Mouse (Mus musculus) spleen, postnatal 10 days (tissue): ENCODE measurements around the gene U2af1l4.

Experiments used
- DNase-seq, 2 experiments: peaks; one replicate each; pipeline ENCODE4 v3.0.0; 2021 to 2022; ENCODE audit warnings: low spot score in 2 of 2

Gene U2af1l4

DNA sequence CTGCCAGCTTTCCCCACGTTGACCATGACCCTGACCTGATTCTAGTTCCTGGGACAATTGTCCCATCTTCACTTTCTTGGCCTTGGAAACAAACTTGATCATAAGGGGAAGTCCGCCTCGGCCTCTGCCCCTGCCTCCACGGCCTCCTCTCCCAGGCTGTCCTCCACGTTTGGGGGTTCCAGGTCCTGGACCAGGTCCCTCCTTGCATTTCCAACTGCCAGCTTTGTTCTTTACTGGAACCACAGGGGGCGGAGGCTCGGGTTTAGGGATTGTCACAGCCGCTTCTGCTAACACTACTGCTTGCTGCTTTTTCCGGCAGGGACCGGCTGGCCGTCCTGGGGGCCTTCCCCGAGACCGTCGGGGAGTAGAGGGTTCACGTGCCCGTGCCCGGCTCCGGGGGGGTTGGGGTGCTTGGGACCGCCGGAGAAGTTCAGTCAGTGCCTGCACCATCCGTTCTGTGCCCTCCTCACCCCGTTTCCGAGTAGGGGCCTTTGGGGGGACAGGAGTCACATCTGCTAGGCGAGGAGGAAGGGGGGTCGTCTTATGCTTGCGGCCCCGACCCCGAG lies 23.4 kb downstream of the U2af1l4 start:
- no peak for DNase-seq

- DNase-seq = peak; percentile 71 to 83
These were observed 25.0 kb downstream of the U2af1l4 start for GRCm38 (mm10) chr7:30587842-30588667.

DNA sequence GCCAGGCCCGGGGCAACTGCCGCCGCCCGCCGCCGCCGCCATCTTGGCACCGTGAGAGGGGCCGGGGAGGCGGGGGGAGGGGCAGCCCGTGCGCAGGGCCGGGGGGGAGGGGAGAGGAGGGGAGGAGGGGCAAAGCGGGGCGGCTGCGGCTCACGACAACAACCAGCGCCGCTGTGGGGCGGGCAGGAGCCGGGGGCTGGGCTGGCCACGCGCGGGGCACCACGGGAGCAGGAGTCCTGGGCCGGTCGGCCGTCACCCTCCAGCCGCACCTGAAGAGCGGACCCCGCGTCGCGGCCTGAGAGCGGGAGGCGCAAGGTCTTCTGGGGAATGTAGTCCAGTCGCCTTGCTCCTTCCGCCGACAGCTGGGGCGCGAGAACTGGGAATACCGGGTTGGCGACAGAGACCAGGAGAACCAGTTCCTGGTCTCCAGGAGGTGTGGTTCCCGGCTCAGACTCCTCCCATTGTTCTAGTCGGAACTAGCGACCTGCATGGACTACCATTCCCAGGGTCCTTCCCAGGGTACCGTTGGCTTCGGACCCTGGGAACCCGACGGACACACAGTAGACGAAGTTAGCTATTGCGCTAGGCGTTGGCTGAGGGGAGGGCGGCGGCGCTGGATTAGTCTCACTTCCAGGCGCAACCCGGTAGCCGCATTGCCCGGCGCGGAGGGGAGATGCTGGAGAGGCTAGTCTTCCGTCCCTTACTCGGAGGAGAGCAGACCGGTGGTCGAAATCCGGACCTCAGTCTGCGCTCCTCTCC lies 25.8 kb downstream of the U2af1l4 start, which contains the start of gene Kmt2b:
Kmt2b (minus strand) TSS at position 51 of the 759 bp plus-strand sequence.
- peak; percentile 89 to 95 for DNase-seq

DNA sequence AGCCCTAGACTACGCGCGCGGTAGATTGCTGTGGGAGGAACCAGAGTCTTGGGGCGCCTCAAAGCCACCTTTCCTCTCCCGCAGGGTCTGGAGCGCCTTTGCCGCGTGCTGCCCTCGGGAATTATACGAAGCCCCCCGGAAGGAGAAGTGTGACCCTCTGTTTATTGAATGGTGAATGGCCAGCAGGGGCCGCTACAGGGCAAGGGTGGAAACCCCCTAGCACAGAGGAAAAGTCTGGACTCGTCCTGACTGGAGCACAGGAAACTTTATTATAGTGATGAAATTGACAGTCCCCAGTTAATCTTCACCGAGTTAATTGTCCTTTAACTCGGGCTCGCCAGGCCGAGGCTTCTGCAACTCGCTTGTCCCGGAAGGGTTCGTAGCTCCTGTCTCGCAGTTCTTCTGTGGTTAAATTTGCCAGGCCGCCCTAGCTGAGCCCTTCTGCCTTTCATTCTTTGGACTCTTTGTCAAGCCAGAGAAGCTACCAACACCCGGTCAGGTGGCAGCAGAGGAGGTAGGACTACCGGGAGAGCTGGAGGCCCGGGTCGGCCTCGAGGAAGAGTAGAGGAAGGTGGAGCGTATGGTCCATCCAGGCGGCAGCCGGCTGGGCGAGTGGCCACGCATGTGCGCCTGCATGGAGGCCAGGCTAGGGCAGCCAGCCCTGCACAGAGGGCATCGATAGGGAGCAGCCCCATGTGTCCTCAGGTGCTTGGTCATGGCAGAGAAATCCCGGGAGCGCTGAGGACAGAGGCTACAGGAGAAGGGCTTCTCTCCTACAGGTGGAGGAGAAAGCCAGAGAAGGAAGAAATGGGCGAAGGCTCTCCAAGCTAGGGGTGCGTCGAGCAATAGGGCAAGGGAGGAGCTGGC lies 26.6 kb downstream of the U2af1l4 start:
- DNase-seq = peak; percentile 86 to 91

- no peak for DNase-seq
These were observed 28.0 kb downstream of the U2af1l4 start for GRCm38 (mm10) chr7:30590927-30591604.

DNA sequence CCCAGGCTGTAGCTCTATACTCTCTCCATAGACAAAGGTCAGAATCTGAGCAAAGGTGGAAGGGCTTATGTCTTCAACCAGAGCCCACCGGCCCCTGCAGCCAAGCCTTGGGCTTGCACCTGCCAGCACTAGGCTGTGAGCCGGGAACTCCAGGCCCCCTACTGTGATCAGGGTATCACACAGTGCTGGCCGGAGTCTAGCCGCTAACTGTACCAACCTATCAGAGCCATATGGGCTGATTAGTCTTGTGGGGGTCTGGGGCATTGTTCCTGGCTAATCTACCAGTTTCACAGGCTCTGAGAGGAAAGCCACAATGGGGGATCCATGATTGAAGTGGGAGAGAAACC lies 28.5 kb downstream of the U2af1l4 start:
- no peak for DNase-seq

GRCm38 (mm10) chr7:30592772-30593423 lies 29.8 kb downstream of the U2af1l4 start:
- DNase-seq = no peak

DNA sequence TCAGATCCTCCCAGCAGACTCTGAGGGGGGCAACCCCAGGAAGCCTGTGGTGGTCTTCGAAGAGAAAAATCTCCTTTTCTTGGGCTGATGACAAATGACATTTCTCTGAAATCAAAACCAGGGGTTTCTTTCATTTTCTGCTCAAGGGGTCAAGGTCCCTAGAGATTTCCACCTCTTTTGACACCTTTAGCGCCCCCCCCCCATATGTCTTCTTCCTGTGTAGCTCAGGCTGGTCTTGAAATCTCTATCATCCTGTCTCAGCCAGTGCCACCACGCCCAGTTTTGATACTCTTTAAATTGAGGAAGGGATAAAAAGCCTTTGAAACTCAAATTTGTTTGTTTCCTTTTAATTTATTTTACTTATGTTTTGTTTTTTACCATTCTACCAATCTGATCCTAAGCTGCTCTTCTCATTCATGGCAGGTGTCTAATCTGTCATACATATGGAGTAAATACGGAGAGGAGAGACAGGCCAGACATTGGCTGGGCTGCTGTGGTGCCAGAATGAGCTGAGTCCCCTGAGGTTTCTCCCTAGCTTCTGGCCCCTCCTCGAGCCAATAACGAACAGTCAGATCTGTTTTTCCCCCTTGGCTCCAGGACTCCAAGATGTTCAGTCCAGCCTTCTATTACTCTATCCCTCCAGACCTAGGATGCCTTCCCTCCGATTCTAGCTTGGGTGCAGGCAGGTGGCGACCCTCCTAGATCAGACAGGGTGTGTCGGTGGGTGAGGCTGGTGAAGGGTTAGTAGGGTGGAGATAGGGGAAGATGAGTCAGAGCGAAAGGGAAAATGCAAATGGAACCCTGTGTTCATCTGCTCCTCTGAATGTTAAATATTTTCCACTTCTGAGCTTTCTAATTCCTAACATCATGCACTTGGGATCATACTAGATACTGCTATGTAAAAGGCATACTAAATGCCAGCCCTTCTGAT lies 30.7 kb downstream of the U2af1l4 start:
- no peak for DNase-seq

DNA sequence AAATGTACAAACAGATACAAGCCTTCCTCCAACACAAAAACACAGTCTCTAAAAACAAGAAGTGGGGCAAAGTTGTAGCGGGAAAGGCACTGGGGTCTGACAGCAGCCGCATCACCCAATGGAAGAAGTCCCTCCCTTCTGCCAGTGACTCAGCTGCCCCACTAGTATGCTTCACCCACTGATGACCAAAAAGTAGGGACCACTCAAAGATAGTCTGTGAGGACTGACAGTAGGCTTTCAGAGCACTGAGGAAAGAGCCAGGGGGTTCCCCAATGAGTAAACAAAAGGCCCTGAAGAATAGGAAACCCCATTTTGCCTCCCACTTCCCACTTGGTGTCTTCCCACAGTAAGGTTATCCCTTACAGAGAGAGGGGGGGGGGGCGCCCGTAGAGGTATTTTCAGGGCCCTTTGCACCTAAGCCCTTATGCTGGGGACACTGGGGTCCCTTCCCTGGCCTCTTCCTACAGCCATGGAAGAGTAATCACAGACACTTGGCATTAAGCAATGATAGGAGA lies 31.5 kb downstream of the U2af1l4 start:
- DNase-seq = no peak

DNA sequence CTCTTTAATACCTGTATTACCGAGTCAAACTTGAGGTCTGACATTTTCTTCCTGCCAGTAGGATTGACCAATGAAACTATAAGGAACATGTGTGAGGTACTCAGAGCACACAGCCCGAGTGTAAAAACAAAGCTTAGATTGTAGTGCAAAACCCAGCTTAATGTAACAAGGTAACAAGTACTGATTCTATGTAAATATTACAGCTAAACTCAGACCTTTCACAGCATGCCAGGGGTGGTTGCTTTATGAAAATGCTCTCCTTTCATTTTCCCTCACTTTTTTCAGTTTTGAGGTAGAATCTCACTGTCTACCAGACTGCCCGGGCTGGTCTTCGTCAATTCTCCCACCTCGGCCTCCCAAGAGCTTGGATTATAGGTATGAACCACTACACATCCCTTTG lies 33.0 kb downstream of the U2af1l4 start:
- DNase-seq = no peak

GRCm38 (mm10) chr7:30596811-30597210 lies 33.7 kb downstream of the U2af1l4 start:
- no peak for DNase-seq

DNA sequence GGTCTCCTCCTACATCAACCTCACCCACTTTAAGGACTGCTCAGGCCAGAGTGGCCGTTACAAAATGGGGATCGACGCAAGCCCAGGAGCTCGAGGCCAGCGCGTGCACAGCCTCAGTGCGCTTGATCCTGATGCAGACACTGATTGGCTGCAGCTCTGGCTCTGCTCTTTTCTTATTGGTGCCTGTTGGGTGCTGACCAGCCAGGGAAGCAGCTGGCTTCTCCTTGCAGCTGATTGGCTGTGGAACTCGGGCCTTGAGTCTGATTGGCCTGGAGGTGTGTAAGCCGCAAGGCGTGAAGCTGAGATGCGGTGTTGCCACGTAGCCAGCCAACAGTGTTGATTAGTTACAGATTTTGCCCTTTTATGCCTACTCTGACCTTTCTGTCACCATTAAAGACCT lies 35.7 kb downstream of the U2af1l4 start, which contains the start of gene Zbtb32:
Zbtb32 (minus strand) TSS at position 124 of the 400 bp plus-strand sequence.
- no peak for DNase-seq

GRCm38 (mm10) chr7:30599933-30600353 lies 36.8 kb downstream of the U2af1l4 start:
- peak; percentile 53 to 86 for DNase-seq

DNA sequence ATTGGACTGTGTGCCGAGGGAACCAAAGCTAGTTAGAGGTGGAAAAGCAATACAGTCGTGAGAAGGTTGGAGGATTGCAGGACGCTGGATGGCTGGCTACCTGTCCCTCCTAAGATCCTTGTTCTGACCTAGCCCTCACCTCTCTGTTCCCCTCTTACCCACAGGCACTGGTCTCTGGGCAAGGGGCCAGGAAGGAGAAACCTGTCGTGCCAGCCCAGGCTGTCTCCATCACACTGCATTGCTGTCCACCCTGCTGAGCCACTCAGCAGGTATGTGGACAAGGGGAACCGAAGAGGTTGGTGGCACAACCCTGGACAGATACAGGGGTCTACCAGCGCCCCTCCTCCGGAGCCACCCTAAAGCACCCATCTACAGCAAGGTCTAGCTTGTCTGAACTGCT lies 37.5 kb downstream of the U2af1l4 start:
- DNase-seq = no peak

DNA sequence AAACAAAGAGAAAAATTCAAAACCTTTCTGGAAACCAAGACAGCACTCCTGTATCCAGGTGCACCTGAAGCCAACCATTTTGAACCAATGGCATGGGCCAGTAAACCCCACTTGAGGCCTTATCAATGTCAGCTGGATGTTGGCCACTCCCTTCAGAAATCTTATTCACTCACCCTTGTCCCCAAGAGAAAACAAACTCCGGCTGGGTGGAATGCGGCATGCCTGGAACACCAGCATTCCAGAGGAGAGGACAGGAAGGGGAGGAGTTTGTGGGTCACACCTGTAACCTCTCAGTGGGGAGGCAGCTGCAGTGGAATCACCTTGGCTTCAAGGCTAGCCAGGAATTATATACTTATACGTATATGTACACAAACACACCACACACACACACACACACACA lies 39.5 kb downstream of the U2af1l4 start:
- DNase-seq = no peak

DNA sequence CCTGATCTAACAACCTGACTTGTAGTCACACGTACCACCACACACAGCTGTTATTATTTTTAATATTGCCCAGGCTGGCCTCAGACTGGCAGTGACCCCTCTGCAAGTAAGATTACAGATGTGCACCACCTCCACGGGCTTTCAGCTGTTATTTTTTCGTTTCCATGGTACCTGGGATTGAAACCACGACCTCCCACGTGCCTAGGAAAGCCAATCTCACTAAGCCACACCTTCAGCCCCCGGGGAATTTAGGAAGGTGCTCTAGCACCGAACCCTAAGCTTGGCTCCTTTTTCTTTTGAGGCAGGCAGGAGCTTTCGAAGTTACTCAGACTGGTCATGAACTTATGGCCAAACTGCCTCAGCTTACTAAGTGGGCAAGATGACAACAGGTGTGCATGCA lies 41.3 kb downstream of the U2af1l4 start:
- DNase-seq = no peak

- DNase-seq = no peak
These were observed 41.8 kb downstream of the U2af1l4 start for GRCm38 (mm10) chr7:30604944-30605343.

GRCm38 (mm10) chr7:30607706-30608309 lies 44.7 kb downstream of the U2af1l4 start:
- DNase-seq = peak; percentile 39 to 82

DNA sequence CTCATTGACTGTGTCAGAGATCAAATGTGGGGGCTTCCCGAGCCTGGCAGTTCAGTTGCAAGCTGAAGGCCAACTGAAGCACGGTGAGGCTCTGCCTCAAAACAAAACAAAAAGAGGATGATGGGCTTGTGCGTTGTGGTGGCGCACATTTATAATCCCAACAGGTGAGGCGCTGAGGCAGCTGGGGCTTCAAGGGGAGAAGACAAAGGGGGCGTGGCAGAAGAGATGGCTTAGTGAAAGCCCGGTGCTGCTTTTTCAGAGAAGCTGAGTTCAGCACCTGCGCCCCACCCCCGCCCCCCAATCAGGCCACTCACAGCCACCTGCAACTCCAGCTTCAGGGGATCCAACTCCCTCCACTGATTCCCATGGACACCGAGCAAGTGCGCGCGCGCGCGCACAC lies 45.4 kb downstream of the U2af1l4 start:
- no peak for DNase-seq
